ENCODE assay signal across 1 mouse cellular context in the genomic region with DNA sequence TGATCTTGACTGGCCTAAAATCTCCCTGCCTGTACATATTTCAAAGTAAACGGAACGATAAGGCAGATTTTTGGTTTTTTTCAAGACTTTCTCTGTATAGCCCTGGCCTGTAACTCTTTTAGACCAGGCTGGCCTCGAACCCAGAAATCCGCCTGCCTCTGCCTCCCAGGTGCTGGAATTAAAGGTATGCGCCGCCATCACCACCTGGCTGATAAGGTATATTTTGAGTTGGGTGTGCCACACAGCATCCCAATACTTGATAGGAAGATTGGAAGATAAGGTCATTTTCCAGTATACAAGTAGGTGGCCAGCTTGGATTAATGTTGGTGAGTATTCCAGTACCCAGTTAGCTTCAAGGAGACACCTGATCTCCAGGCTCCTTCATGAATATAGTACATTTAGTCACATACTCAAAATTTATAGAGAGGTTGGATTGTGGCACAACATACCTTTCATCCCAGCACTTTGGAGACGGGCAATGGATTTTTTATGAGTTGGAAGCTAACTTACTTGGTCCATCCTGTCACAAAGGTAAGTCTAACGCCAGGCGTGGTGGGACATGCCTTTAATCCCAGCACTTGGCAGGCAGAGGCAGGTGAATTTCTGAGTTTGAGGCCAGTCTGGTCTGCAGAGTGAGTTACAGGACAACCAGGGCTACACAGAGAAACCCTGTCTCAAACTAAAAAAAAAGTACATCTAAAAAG.
TF ChIP-seq lines count a peak whose summit lies in the region.

No protein-coding gene starts in this region.

TF ChIP-seq in CH12.LX, 34 proteins besides CTCF, POLR2A, EP300 and RAD21:
- TF ChIP-seq MXI1 (IDR thresholded peaks at IDR 0.05; ENCODE audit: low read depth, low read length) = peak; percentile 31; the same call in 1 of the 2 replicates
- peak; percentile 28; the same call in 1 of the 2 replicates for TF ChIP-seq CHD1 (IDR thresholded peaks at IDR 0.05; ENCODE audit: low read depth, low read length)
- no peak for TF ChIP-seq MAZ (IDR thresholded peaks at IDR 0.05; ENCODE audit: low read depth, low read length)
- peak; percentile 32; the same call in 1 of the 2 replicates for TF ChIP-seq NELFE (IDR thresholded peaks at IDR 0.05; ENCODE audit: low read depth, low read length)
- TF ChIP-seq MYC (IDR thresholded peaks at IDR 0.05; ENCODE audit: low read depth, low read length) = peak; percentile 15; the same call in 1 of the 2 replicates
- TF ChIP-seq CHD2 (IDR thresholded peaks at IDR 0.05; ENCODE audit: low read length) = 0 out of 2 replicates have a peak, but pooled peaks have one; percentile 4
- TF ChIP-seq SMC3 (IDR thresholded peaks at IDR 0.05; ENCODE audit: low read depth, low read length) = no peak
- TF ChIP-seq MEF2A (IDR thresholded peaks at IDR 0.05; ENCODE audit: borderline replicate concordance, low read depth, low read length) = no peak
- TF ChIP-seq BHLHE40 (IDR thresholded peaks at IDR 0.05; ENCODE audit: low read depth, low read length) = no peak
- TF ChIP-seq MAFK (IDR thresholded peaks at IDR 0.05; ENCODE audit: insufficient replicate concordance, low read length) = 0 out of 2 replicates have a peak, but pooled peaks have one; percentile 10
- TF ChIP-seq HCFC1 (IDR thresholded peaks at IDR 0.05; ENCODE audit: low read depth, low read length) = no peak
- peak; percentile 40; the same call in 1 of the 2 replicates for TF ChIP-seq ZMIZ1 (IDR thresholded peaks at IDR 0.05; ENCODE audit: low read depth, low read length)
- TF ChIP-seq SIN3A (IDR thresholded peaks at IDR 0.05; ENCODE audit: low read length) = 0 out of 2 replicates have a peak, but pooled peaks have one; percentile 36
